Mouse (Mus musculus): ENCODE measurements around the gene Blm. TPM values are rescaled to one million over a fixed set of nuclear protein-coding genes. Genes with fewer than 3 reads are reported as not detected.

The Blm gene
- total and polyA plus RNA-seq, 3 experiments = 24.1 to 56.2 (median 36.4) TPM

GRCm38 (mm10) chr7:80421576-80421975 is 113.3 kb downstream of the Blm start:
- Histone ChIP-seq H3K9ac (ENCODE audit: insufficient read depth, low read depth) (no peak overlapping the region), H3K9me3 (replicated peaks; ENCODE audit: low read length) (peaks cover 5% of the 10 kb centered on the region), H3K27me3 (replicated peaks) (no peaks in the 10 kb centered on the region), H3K79me2 (replicated peaks; ENCODE audit: control insufficient read depth, extremely low read depth, insufficient read depth, poor library complexity, severe bottlenecking) (no peaks in the 10 kb centered on the region), H3K4me2 (ENCODE audit: insufficient read depth, low read depth, poor library complexity, severe bottlenecking) (no peak overlapping the region), H3K36me3 (replicated peaks in 1 of 2; ENCODE audit: control insufficient read depth in 1 of 2, insufficient read depth in 1 of 2, low read length in 1 of 2) (no peaks in the 10 kb centered on the region), H3K27ac (ENCODE audit: insufficient read depth, low read depth) (no peak overlapping the region), H3K4me3 (replicated peaks in 1 of 3; ENCODE audit: low read depth in 2 of 3, low read length in 2 of 3, poor library complexity in 1 of 3) (no peak overlapping the region), H3K4me1 (ENCODE audit: control insufficient read depth in 1 of 2, insufficient read depth in 2 of 2) (peaks cover 10 to 41% of the 10 kb centered on the region in 2 experiments)
- dilution Hi-C loops (cut with MboI; ENCODE audit: extremely low pct_ligation_motif_present, extremely low pct_unique_long_range_greater_than_20kb, low sequenced_read_pairs) (no loop called here), in situ Hi-C loops (cut with MboI; ENCODE audit: low pct_ligation_motif_present, low pct_unique_long_range_greater_than_20kb, low sequenced_read_pairs) (no loop called here)
- no peak for DNase-seq (ENCODE audit: extremely low read depth)
- TF ChIP-seq CTCF (conservative IDR thresholded peaks at IDR 0.05 in 1 of 2, IDR thresholded peaks at IDR 0.05 in 1 of 2; ENCODE audit: low read depth in 2 of 2, low read length in 2 of 2) (no peak), NELFE (IDR thresholded peaks at IDR 0.05; ENCODE audit: low read depth, low read length) (no peak), MXI1 (IDR thresholded peaks at IDR 0.05; ENCODE audit: low read depth, low read length) (no peak), PAX5 (IDR thresholded peaks at IDR 0.05; ENCODE audit: low read length) (no peak), MAZ (IDR thresholded peaks at IDR 0.05; ENCODE audit: low read depth, low read length) (no peak), USF1 (IDR thresholded peaks at IDR 0.05; ENCODE audit: low read depth, low read length) (no peak), TBP (conservative IDR thresholded peaks at IDR 0.05; ENCODE audit: low read depth, low read length) (no peak), CHD1 (IDR thresholded peaks at IDR 0.05; ENCODE audit: low read depth, low read length) (no peak), MAFK (IDR thresholded peaks at IDR 0.05; ENCODE audit: insufficient replicate concordance, low read length) (no peak)

GRCm38 (mm10) chr7:80420586-80420985 is 114.3 kb downstream of the Blm start:
- TF ChIP-seq USF2 (conservative IDR thresholded peaks at IDR 0.05; ENCODE audit: low read depth, low read length) = no peak
- no peak for TF ChIP-seq ZKSCAN1 (IDR thresholded peaks at IDR 0.05; ENCODE audit: borderline replicate concordance, low read depth, low read length)
- TF ChIP-seq GABPA (IDR thresholded peaks at IDR 0.05; ENCODE audit: insufficient replicate concordance, low read depth, low read length) = no peak
- TF ChIP-seq RAD21 (IDR thresholded peaks at IDR 0.05; ENCODE audit: low read depth, low read length) = no peak
- no peak for TF ChIP-seq UBTF (IDR thresholded peaks at IDR 0.05; ENCODE audit: low read depth, low read length)
- TF ChIP-seq HCFC1 (IDR thresholded peaks at IDR 0.05; ENCODE audit: low read depth, low read length) = no peak
- TF ChIP-seq PAX5 (IDR thresholded peaks at IDR 0.05; ENCODE audit: low read length) = no peak
- no peak for TF ChIP-seq USF1 (IDR thresholded peaks at IDR 0.05; ENCODE audit: low read depth, low read length)
- TF ChIP-seq TBP (conservative IDR thresholded peaks at IDR 0.05; ENCODE audit: low read depth, low read length) = no peak
- no peak for TF ChIP-seq CHD1 (IDR thresholded peaks at IDR 0.05; ENCODE audit: low read depth, low read length)
- no peak for TF ChIP-seq JUND (conservative IDR thresholded peaks at IDR 0.05; ENCODE audit: low read depth, low read length)
- H3K27me3 ChIP-seq (replicated peaks) = no peaks in the 10 kb centered on the region
- DNase-seq (ENCODE audit: extremely low read depth) = no peak
- no peak overlapping the region for H3K9ac ChIP-seq (ENCODE audit: insufficient read depth, low read depth)
- no peak overlapping the region for H3K4me3 ChIP-seq (replicated peaks in 1 of 3; ENCODE audit: low read depth in 2 of 3, low read length in 2 of 3, poor library complexity in 1 of 3)
- H3K4me1 ChIP-seq (ENCODE audit: control insufficient read depth in 1 of 2, insufficient read depth in 2 of 2) = peaks cover 10 to 47% of the 10 kb centered on the region in 2 experiments
- H3K79me2 ChIP-seq (replicated peaks; ENCODE audit: control insufficient read depth, extremely low read depth, insufficient read depth, poor library complexity, severe bottlenecking) = no peaks in the 10 kb centered on the region
- dilution Hi-C loops (cut with MboI; ENCODE audit: extremely low pct_ligation_motif_present, extremely low pct_unique_long_range_greater_than_20kb, low sequenced_read_pairs) = no loop called here
- H3K36me3 ChIP-seq (replicated peaks in 1 of 2; ENCODE audit: control insufficient read depth in 1 of 2, insufficient read depth in 1 of 2, low read length in 1 of 2) = no peaks in the 10 kb centered on the region
- H3K4me2 ChIP-seq (ENCODE audit: insufficient read depth, low read depth, poor library complexity, severe bottlenecking) = no peak overlapping the region
- no peak overlapping the region for H3K27ac ChIP-seq (ENCODE audit: insufficient read depth, low read depth)
- peaks cover 5% of the 10 kb centered on the region for H3K9me3 ChIP-seq (replicated peaks; ENCODE audit: low read length)
- in situ Hi-C loops (cut with MboI; ENCODE audit: low pct_ligation_motif_present, low pct_unique_long_range_greater_than_20kb, low sequenced_read_pairs) = no loop called here

All from CH12.LX (cell line).